Mouse (Mus musculus) hindbrain, embryonic 10.5 days (tissue): ENCODE results near the gene Rnls. TPM values are rescaled to one million over a fixed set of nuclear protein-coding genes. Genes with fewer than 3 reads are reported as not detected.

Experiments used
- DNase-seq: peaks from one replicate; pipeline ENCODE4 v3.0.0-alpha.2; 2017; ENCODE audit warnings: low spot score
- H3K27ac ChIP-seq: fragments of 300-500 bp; sonication (generic); 2 replicates; pipeline ENCODE4 v1.5.1; 2016; ENCODE audit warnings: mild to moderate bottlenecking, moderate library complexity
- H3K27me3 ChIP-seq: fragments of 300-500 bp; sonication (generic); 2 replicates; pipeline ENCODE4 v1.6.1; 2016; ENCODE audit warnings: mild to moderate bottlenecking; ENCODE audit not compliant: poor library complexity, insufficient read depth, severe bottlenecking
- H3K36me3 ChIP-seq: fragments of 300-500 bp; sonication (generic); 2 replicates; pipeline ENCODE4 v1.6.1; 2016; ENCODE audit warnings: mild to moderate bottlenecking, moderate library complexity
- H3K4me1 ChIP-seq: fragments of 300-500 bp; sonication (generic); replicated peaks from 2 replicates; pipeline ENCODE4 v1.6.1; 2016; ENCODE audit warnings: mild to moderate bottlenecking
- H3K4me3 ChIP-seq: fragments of 300-500 bp; sonication (generic); 2 replicates; pipeline ENCODE4 v1.5.1; 2016; ENCODE audit warnings: mild to moderate bottlenecking, moderate library complexity
- H3K9me3 ChIP-seq: fragments of 300-500 bp; sonication (generic); 2 replicates; pipeline ENCODE4 v1.6.1; 2016; ENCODE audit warnings: mild to moderate bottlenecking, moderate library complexity
- WGBS: fragments of 180-500 bp; shearing (Covaris S2); methylation state at CpG from one replicate; pipeline ENCODE4 v1.1.7; 2016; 5-methylcytosine and 5-hydroxymethylcytosine counted together
- polyA plus RNA-seq: library from polyadenylated mRNA; unstranded; fragments of >200 nt; fragmentation: Nextera tagmentation; extraction: Ambion mirVana; gene quantifications from 2 replicates; pipeline ENCODE4 v1.2.1, GENCODE M21; 2016

Gene Rnls
- polyA plus RNA-seq, 1 experiment from 2014 or later = 8.2 TPM

DNA sequence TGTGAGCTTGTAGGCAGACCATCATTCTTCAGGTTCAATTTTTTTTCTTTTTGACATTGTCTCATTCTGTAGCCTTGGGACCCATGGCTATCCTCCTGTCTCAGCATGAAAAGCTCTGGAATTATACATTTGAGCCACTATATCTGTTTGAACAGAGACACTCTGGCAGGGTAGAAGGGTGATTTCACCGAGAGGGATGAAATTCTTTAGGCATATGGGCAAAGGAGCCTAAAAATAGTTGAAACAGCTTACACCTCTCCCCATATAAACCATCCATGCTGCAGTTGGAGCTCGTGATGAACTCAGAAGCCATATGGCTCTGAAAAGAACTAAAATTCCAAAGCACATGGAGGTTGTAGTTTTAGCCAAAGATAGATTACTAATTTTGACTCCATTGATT, 151.7 kb downstream of the Rnls start:
- no peak overlapping the region for H3K27ac ChIP-seq
- WGBS = 90% methylated on average over 2 of the region's 2 CpGs
- no peak overlapping the region for H3K4me3 ChIP-seq
- no peaks in the 10 kb centered on the region for H3K4me1 ChIP-seq
- DNase-seq = no peak
- no peaks in the 10 kb centered on the region for H3K27me3 ChIP-seq
- H3K9me3 ChIP-seq = 0 out of 2 replicates have a peak, but pooled peaks cover 4% of the 10 kb centered on the region
- H3K36me3 ChIP-seq = no peaks in the 10 kb centered on the region

DNA sequence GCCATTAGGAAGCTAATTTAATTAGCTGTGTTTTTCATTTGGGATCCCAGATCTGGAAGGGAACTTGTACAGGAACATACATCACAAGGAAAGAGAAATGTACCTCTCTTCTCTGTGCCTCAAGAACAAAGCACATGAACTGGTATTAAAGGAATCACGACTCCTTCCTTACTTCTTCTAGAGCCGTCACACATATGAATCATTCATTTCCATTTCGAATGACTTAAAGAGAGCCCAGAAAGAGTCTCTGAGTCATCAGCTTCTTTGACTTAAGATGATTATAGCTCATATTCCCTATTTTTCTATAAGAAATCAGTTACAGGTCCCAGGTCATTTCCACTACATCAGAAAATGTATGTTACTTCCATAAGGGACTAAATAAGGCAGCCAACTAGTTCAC, 159.2 kb downstream of the Rnls start:
- Histone ChIP-seq H3K27me3 (no peaks in the 10 kb centered on the region), H3K36me3 (no peaks in the 10 kb centered on the region), H3K27ac (no peak overlapping the region), H3K4me1 (no peaks in the 10 kb centered on the region), H3K4me3 (no peak overlapping the region), H3K9me3 (no peaks in the 10 kb centered on the region)
- no peak for DNase-seq
- 89% methylated on average over 3 of the region's 3 CpGs for WGBS

DNA sequence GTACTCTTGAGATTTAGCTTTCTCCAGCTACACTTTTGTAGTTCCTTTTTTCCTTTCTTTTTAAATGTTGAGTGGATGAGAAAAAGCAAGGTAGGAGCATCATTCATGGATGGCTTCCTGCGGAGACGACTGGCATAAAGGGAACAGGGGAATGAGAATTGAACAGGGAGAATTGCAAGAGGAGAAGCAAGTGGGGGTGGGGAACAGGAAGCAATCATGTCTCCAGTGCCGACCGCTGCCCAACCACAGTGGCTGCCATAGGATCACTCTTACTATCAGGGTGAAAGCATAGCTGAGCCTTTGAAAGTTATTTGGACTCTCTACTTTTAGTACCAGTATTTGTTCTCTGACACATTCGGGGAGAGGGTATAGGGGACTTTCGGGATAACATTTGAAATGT, 160.8 kb downstream of the Rnls start:
- DNase-seq = no peak
- Histone ChIP-seq H3K4me1 (no peaks in the 10 kb centered on the region), H3K36me3 (no peaks in the 10 kb centered on the region), H3K27ac (no peak overlapping the region), H3K4me3 (no peak overlapping the region), H3K27me3 (no peaks in the 10 kb centered on the region), H3K9me3 (no peaks in the 10 kb centered on the region)
- WGBS = 55% methylated on average over 6 of the region's 6 CpGs

DNA sequence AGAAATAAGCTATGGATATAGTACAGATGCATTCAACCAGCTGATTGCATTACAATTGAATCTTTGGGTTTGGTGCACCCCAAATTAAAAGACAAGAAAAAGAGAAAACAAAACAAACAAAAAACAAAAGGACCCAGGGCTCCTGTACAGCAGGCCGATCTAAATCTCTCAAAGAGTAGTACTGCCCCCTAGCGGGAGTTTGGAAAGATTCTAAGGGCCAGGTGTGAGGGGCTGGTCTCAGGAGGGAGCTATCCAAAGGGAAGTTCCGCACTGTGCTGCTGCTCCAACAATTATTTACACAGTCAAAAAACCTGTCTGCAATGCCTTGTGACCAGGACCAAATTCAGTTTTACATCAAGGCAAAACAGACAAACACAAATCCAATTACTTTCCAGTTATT, 165.1 kb downstream of the Rnls start:
- Histone ChIP-seq H3K27me3 (no peaks in the 10 kb centered on the region), H3K4me3 (no peak overlapping the region), H3K4me1 (peaks cover 24% of the 10 kb centered on the region), H3K36me3 (no peaks in the 10 kb centered on the region), H3K27ac (no peak overlapping the region), H3K9me3 (no peaks in the 10 kb centered on the region)
- 6% methylated on average over 3 of the region's 3 CpGs for WGBS
- peak; percentile 69 for DNase-seq

DNA sequence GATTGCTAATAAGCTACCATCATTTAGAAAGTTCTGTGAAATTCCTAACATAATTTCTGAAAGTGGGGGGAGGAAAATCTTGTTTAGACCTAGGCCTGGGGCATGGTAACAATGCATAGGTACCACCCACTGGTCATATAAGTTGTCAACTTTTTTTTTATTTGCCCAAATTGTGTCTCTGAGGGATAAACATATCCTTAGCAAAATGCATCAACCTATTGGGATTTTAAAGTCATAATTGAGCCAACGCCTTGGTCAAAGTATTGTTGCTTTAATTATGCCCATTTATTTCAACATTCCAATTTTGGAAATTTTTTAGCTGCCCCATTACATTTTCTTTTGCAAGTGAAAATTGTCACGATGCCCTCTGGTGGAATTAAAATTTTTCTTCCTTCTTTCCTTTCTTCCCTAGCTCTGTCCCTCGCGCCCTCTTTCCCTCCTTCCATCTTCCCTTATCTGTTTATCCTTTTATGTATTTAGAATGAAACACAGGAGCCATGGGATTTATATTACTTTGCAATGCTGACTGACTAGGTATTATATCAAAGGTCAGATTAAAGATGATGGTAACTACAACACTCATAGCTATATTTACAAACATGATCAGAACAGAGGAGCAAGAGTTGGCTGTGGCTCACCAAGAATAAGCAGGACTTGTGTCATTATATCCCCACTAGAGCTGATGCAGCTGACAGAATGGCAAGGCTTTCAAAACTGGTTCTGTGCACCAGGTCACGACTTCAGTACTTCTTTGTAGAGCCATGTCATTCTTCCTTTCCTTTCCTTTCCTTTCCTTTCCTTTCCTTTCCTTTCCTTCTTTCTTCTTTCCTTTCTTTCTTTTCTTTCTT, 166.0 kb downstream of the Rnls start:
- Histone ChIP-seq H3K27me3 (no peaks in the 10 kb centered on the region), H3K27ac (no peak overlapping the region), H3K36me3 (no peaks in the 10 kb centered on the region), H3K4me3 (no peak overlapping the region), H3K9me3 (no peaks in the 10 kb centered on the region), H3K4me1 (peaks cover 24% of the 10 kb centered on the region)
- no peak for DNase-seq
- 71% methylated on average over 5 of the region's 5 CpGs for WGBS

DNA sequence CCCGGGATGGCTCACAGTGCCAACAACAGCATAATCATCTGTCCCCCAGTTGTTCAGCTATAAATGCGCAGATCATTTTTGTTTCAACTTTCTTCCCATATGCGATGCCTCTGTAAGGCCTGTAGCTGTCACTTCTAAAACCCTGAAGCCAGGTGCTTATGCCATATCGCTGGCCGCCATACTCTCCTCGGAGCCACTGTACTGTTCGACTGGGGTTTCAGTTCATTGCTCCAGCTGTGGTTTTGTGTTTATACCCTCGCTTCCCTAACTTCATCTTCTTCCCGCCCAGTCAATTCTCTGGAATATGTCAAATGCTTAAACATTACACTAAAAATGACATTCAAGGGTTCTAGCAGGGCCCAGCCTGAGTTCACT, 167.1 kb downstream of the Rnls start:
- Histone ChIP-seq H3K9me3 (no peaks in the 10 kb centered on the region), H3K27ac (no peak overlapping the region), H3K4me3 (no peak overlapping the region), H3K4me1 (peaks cover 24% of the 10 kb centered on the region), H3K27me3 (no peaks in the 10 kb centered on the region), H3K36me3 (no peaks in the 10 kb centered on the region)
- no peak for DNase-seq
- WGBS = 93% methylated on average over 9 of the region's 9 CpGs

DNA sequence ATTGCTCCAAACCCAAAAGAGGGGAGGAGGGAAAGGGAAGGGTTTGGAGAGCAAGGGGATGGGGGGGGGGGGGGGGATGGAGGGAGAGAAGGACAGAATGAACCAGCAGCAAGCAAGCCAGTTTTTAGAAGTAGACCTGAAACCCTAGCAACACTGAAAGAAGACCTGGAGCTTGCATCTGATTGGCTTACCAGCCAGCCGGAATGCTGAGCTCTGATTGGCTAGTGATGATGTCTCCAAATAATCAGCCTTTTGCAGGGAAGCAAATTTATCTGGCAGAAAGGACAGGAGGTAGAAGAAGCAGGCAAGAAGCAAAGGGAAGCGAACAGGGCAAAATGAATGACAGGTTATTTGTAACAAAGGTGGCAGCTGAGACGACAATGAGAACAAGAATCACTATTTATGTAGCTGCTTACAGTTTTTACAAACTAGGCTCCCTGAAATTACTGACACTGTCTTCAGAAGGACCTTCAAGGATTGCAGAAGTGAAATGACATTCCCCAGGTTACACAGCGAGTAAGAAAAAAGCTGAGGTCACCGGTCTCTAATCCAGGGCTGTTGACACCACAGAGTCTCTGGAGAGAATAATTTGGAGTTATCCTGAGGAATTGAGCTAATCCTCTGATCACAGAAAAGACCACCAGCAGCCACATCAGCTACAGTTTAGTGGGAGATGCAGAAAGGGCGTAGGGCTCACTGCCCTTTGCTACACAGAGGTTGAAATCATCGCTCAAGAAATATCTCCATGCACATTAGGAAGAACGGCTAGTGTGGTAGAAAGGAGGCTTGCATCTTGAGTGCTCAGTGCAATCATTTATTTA, 167.7 kb downstream of the Rnls start:
- peaks cover 24% of the 10 kb centered on the region for H3K4me1 ChIP-seq

DNA sequence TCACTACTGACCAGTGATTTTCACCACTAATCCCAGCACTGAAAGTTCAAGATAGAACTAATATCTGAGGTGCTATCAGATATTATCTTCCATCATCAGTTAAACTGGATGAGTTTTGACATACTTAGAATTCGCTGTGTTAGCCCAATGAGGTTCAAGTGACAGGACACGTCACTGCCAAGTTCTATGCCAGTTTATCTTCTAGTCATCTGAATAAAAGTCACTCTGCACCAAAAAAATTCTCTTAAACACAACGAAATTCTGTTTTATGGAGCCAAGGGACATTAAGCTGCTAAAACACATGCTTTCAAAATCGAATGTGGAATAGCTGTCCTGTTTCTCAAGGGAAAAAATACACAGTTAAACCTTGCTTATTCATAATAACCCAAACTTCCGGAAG, 168.3 kb downstream of the Rnls start:
- H3K9me3 ChIP-seq = no peaks in the 10 kb centered on the region
- WGBS = 78% methylated on average over 5 of the region's 5 CpGs

More for the DNA sequence above, 167.7 kb downstream of the Rnls start:
- WGBS = 59% methylated on average over 8 of the region's 8 CpGs
- DNase-seq = peak; percentile 33
- H3K4me3 ChIP-seq = no peak overlapping the region
- H3K9me3 ChIP-seq = no peaks in the 10 kb centered on the region
- H3K27ac ChIP-seq = no peak overlapping the region
- no peaks in the 10 kb centered on the region for H3K27me3 ChIP-seq
- no peaks in the 10 kb centered on the region for H3K36me3 ChIP-seq

DNA sequence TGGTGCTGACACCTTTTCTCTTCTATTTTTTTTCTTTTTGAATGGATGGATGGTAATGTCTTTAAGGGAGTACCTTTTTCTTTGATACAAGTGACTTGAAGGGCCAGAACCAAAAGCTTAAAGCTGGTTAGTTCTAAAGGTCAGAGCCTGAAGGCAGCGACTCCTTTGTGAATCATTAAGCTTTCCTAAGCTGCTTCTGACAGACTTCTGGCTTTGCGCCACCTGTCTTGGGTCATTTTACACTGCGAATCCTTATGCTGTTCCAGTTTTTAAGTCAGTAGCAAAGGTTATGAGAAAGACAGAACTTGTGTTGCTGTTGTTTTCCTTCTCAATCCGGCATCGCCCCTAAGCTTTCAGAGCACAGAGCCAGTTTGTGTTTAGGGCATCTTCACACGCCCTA, 168.8 kb downstream of the Rnls start:
- 78% methylated on average over 6 of the region's 6 CpGs for WGBS
- Histone ChIP-seq H3K36me3 (no peaks in the 10 kb centered on the region), H3K27me3 (no peaks in the 10 kb centered on the region), H3K27ac (no peak overlapping the region), H3K4me3 (no peak overlapping the region), H3K4me1 (peaks cover 24% of the 10 kb centered on the region), H3K9me3 (no peaks in the 10 kb centered on the region)
- DNase-seq = no peak

More for the DNA sequence above, 168.3 kb downstream of the Rnls start:
- H3K27ac ChIP-seq = no peak overlapping the region
- no peak for DNase-seq
- peaks cover 24% of the 10 kb centered on the region for H3K4me1 ChIP-seq
- H3K27me3 ChIP-seq = no peaks in the 10 kb centered on the region
- H3K4me3 ChIP-seq = no peak overlapping the region
- H3K36me3 ChIP-seq = no peaks in the 10 kb centered on the region

DNA sequence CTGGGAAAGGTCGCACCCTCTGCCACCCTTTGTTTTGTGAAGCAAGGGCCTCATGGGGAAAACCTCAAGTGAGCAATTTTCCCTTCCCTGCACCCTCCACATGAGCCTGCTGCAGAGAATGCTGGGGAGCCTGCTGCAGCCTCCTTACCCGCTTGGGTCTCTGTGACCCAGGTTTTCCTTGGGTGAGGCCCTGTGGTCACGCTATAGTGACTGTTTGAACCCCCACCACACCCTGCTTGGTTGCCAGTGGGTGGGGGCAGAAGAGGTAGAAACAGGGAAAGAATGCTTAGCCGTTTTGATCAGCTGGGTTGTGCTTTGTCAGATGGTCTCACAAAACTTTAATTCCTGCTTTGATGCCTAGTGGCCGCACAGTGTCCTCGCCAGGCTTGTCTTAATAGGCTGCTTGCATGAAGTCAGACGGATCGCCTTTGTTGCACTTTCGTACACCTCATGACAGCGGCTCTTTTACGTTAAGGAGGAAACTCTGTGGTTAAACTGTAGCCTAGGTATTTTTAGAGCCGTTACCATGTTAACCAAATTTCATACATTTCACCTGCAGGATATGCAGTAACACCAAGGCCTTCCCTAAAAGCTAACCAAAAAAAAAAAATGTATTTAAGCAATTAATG, 169.4 kb downstream of the Rnls start:
- no peak overlapping the region for H3K4me3 ChIP-seq
- 62% methylated on average over 12 of the region's 12 CpGs for WGBS
- DNase-seq = no peak
- no peaks in the 10 kb centered on the region for H3K9me3 ChIP-seq
- H3K36me3 ChIP-seq = no peaks in the 10 kb centered on the region
- peak overlapping the region; percentile 59; the same call in 1 of the 2 replicates for H3K27ac ChIP-seq
- H3K4me1 ChIP-seq = peaks cover 24% of the 10 kb centered on the region
- no peaks in the 10 kb centered on the region for H3K27me3 ChIP-seq

DNA sequence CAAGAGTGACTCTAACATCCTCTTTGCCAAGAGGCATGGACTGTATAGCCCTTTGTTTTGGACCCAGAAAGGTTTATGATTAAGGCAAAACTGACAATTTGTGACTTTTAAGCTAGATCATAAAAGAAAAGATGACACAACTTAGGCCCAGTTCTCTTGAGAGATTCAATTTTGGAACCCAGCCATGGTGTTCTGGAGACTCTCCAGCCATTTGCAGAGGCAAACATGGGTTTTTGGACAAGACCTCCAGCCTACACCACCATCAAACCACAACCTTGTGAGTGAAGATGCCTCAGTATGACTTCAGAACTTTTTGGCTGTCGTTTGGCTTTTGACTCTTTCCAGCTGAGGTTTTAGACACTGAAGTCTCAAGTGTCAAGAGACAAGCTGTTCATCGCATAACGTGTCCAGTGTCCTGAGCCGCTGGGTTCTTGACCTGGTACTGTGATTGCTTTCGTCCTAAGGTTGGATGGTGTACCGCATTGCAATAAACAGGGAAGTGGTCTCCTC, 174.2 kb downstream of the Rnls start:
- Histone ChIP-seq H3K36me3 (no peaks in the 10 kb centered on the region), H3K27ac (no peak overlapping the region), H3K4me3 (no peak overlapping the region), H3K27me3 (no peaks in the 10 kb centered on the region), H3K4me1 (peaks cover 7% of the 10 kb centered on the region), H3K9me3 (no peaks in the 10 kb centered on the region)
- 88% methylated on average over 6 of the region's 6 CpGs for WGBS
- DNase-seq = no peak

DNA sequence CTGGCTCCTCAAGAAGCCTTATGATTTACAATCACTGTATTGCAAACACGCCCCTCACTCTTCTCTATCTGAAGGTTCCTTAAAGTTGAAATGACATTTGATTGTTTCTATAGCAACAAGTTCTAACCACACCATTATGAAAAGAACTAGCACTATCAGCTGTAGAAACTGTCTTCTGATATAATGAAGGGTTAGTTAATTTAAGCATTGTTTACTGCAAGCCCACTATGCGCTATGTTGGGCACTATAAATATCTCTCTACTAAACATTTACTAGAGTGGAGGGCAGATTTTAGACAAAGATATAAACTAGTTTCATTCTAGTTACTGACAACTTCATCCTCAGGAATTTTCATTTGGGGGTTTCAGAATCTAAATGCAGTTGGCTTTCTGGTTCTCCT, 182.4 kb downstream of the Rnls start:
- no peaks in the 10 kb centered on the region for H3K9me3 ChIP-seq
- H3K36me3 ChIP-seq = no peaks in the 10 kb centered on the region
- WGBS = 92% methylated on average over 2 of the region's 2 CpGs
- DNase-seq = no peak
- no peak overlapping the region for H3K27ac ChIP-seq
- H3K4me3 ChIP-seq = no peak overlapping the region
- H3K4me1 ChIP-seq = no peaks in the 10 kb centered on the region
- H3K27me3 ChIP-seq = no peaks in the 10 kb centered on the region

DNA sequence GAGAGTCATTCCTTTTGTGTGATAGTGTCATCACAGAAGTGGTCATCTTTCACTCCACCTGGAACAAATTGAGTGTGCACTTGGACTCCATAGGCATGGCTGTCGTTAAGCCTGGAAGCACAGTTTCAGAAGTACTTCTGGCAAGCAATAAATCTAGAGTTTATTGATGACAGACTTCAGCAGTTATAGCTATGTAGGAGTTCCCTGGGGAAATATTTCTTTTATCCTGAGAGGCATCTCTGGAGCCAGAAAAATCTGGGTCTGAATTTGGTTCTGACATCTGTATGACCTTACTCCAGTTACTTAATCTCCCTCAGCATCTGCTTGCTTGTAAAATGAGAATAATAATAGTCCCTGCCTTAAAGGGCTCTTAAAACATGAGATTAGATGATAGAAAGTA, 184.1 kb downstream of the Rnls start:
- H3K9me3 ChIP-seq = no peaks in the 10 kb centered on the region
- DNase-seq = no peak
- H3K4me1 ChIP-seq = no peaks in the 10 kb centered on the region
- no peaks in the 10 kb centered on the region for H3K27me3 ChIP-seq
- no peak overlapping the region for H3K27ac ChIP-seq
- no peaks in the 10 kb centered on the region for H3K36me3 ChIP-seq
- 73% methylated on average over 1 of the region's 1 CpGs for WGBS
- no peak overlapping the region for H3K4me3 ChIP-seq
